Mouse (Mus musculus) T-cell, adult 66 days (primary cell): ENCODE data around the gene Rerg. TPM values are rescaled to one million over a fixed set of nuclear protein-coding genes. Genes with fewer than 3 reads are reported as not detected.

Experiments
- total RNA-seq, 2 experiments: library from RNA; stranded (reverse); gene quantifications; 3 replicates in 1 of 2; 4 replicates in 1 of 2; pipeline ENCODE4 v1.2.4; 2023

Rerg gene
- not detected for total RNA-seq

GRCm38 (mm10) chr6:137170226-137170625, at the start of gene Rerg:
Rerg (minus strand) TSS chr6:137170497.

Other genes with a start within 250 kb of the Rerg start
- gene Erp27, start 248.3 kb downstream of the Rerg start, total RNA-seq, result 10 to 100 TPM; 19.5 to 22.2 TPM
- under 1 TPM in 1 of 2 experiments, not detected in 1; 0.09 TPM for gene Pde6h, start 246.7 kb downstream of the Rerg start, total RNA-seq
- gene Arhgdib, start 228.6 kb downstream of the Rerg start, total RNA-seq, result 1,000 to 10,000 TPM; 1,038 to 1,047 TPM
- gene Ptpro, start 81.8 kb upstream of the Rerg start, total RNA-seq, result under 1 TPM in 1 of 2 experiments, not detected in 1; 0.32 TPM